Mouse (Mus musculus): ENCODE results near the gene Cops9.

DNA sequence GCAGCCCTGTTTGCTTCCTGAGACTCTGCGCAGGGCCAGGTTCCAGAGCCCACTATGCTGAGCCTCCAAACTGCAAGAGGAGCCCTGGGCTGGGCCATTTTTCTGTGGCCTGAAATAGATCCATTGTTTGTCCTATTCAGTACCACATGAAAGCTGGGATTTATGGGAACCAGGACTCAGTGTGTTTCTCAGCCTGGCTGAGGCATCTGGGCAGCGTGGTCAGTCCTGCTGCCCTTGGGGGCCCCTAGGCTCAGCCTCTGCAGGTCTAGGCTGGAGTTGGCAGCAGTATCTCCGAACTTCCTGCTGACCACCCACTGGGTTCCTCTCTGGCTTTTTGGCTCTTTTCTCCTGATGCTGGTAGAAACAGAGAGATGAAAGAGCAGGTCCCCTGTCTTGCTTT is 9.7 kb upstream of the Cops9 start:
- TF ChIP-seq MAX (IDR thresholded peaks at IDR 0.05; ENCODE audit: low read length) (no peak), POLR2A (IDR thresholded peaks at IDR 0.05; ENCODE audit: control insufficient read depth in 1 of 2, insufficient read depth in 1 of 2, low read depth in 1 of 2, low read length in 2 of 2, poor library complexity in 1 of 2) (no peak), CTCF (IDR thresholded peaks at IDR 0.05 in 2 of 3, conservative IDR thresholded peaks at IDR 0.05 in 1 of 3; ENCODE audit: control insufficient read depth in 1 of 3, insufficient read depth in 1 of 3, low read depth in 2 of 3, low read length in 3 of 3, poor library complexity in 1 of 3, severe bottlenecking in 1 of 3) (no peak), EP300 (IDR thresholded peaks at IDR 0.05; ENCODE audit: low read depth in 1 of 2, low read length in 2 of 2) (no peak), GABPA (IDR thresholded peaks at IDR 0.05; ENCODE audit: low read depth, low read length) (no peak), MAZ (IDR thresholded peaks at IDR 0.05; ENCODE audit: low read depth, low read length) (no peak)
